Mouse (Mus musculus): ENCODE results near the gene Cd8b1. TPM values are rescaled to one million over a fixed set of nuclear protein-coding genes. Genes with fewer than 3 reads are reported as not detected.
"Not testable (repeated sequence)": the region's sequence is repeated elsewhere in the genome, so short reads cannot be mapped to it uniquely, and the experiment has no call there.

Cd8b1 gene
- total RNA-seq (2021), result 1 to 10 TPM in 1 of 2 experiments, not detected in 1; 1.8 TPM
- long read RNA-seq, experiment 1, partial matches to known transcripts, result 0 of 1 reads
- long read RNA-seq, experiment 1, other reads (novel, unspliced or antisense), result 0 of 1 reads
- long read RNA-seq, experiment 2, result 0 reads

- no peak for DNase-seq
Observed at GRCm38 (mm10) chr6:71322491-71322921, at the start of gene Cd8b1. Cd8b1 (plus strand) TSS chr6:71322788.

- no peak for DNase-seq
Observed at GRCm38 (mm10) chr6:71273715-71274114, 48.9 kb upstream of the Cd8b1 start.

GRCm38 (mm10) chr6:71274621-71275020 lies 48.0 kb upstream of the Cd8b1 start:
- no peak for DNase-seq

DNA sequence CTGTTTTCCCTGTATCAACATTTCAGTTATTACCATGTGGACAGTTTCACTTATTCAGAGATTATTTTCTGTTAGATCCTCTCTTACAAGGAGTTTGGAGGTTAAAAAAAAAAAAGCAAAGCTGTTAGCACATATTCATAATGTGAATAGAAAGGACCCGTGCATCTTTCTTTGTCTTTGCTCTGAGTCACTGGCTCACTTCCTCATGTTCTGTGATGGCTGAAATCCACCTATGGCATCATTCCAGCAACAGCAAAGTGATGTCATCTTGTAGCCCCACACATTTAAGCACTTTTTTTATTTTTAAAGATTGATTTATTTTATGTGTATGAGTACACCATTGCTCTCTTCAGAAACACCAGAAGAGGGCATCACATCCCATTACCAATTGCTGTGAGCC lies 43.2 kb upstream of the Cd8b1 start:
- DNase-seq, result no peak

DNA sequence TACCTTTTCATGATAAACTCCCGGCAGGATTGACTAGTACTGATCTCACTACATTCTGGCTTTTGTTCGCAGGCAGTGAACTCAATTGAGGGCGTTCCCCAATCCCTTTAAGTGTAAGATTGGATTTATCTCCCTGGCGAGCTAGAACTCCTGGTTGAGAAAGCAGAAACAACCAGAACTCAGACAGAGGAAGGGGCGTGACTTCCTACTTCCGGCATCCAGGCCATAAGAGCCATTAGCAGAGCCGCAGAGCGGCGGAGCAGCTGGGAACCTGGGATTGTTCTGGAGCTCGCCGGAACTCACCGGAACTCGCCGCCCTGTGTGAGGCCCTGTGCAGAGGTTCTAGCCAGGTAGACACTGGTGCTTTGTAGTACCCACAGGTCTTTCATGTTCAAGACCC lies 29.1 kb upstream of the Cd8b1 start:
- peak; percentile 21 to 70 for DNase-seq

DNA sequence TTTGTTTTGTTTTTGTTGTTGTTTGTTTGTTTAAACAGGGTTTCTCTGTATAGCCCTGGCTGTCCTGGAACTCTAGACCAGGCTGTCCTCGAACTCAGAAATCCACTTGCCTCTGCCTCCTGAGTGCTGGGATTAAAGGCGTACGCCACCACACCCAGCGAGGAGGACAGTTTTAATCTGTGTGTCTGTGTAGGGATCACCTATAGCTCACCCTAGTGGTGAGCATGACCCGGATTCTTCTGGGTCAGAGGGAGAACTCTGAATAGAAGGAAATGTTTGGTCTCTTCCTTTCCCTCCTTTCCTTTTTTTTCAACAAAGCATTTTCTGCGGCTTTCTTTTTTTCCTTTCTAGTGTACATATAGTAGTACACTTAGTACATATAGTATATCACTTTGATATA lies 27.3 kb upstream of the Cd8b1 start:
- no peak for DNase-seq

- DNase-seq, result no peak
Observed at GRCm38 (mm10) chr6:71298051-71298450, 24.5 kb upstream of the Cd8b1 start.

- peak in 1 of 2 experiments; percentile 15 for DNase-seq
Observed at GRCm38 (mm10) chr6:71298751-71299150, 23.8 kb upstream of the Cd8b1 start.

DNA sequence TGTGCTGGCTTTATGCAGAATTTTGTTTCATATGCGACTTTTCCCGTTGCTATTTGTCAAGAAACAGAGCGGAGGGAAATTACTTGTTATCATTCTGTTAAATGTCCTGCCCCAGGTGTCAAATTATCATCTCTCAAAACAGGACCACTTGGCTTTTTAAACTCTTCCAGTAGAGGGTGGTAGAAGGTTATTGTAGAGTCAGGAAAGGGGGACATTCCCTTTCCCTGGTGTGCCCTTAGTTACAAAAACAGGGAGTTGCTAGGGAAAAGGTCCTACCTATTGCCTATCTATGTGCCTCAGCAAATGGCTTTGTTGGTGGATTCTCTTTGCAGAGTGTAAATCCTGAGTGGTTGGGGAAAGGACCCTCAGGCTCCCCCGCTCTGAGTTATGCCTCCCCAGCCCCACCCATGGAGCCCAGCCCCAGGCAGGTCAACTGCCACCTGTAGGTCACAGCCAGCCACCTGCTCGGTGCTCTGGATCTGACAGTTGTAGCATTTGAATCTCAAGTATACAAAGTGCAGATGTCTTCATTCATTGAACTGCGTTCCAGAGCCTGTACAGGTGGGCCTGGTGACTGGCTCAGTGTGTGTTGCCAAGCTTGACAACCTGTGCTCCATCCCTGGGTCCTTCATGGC lies 20.4 kb upstream of the Cd8b1 start:
- no peak for DNase-seq

GRCm38 (mm10) chr6:71307486-71307885 lies 15.1 kb upstream of the Cd8b1 start:
- DNase-seq, result no peak

- no peak for DNase-seq
Observed at GRCm38 (mm10) chr6:71321826-71322283, 733 bp upstream of the Cd8b1 start, which contains the start of gene Smyd1. Smyd1 (minus strand) TSS chr6:71322233.

GRCm38 (mm10) chr6:71324816-71325215 lies 2.2 kb downstream of the Cd8b1 start:
- DNase-seq, result no peak

GRCm38 (mm10) chr6:71329881-71330280 lies 7.3 kb downstream of the Cd8b1 start:
- no peak for DNase-seq

GRCm38 (mm10) chr6:71330486-71330885 lies 7.9 kb downstream of the Cd8b1 start:
- DNase-seq, result no peak

- DNase-seq, result not testable (repeated sequence)
Observed at GRCm38 (mm10) chr6:71331491-71331890, 8.9 kb downstream of the Cd8b1 start.

DNA sequence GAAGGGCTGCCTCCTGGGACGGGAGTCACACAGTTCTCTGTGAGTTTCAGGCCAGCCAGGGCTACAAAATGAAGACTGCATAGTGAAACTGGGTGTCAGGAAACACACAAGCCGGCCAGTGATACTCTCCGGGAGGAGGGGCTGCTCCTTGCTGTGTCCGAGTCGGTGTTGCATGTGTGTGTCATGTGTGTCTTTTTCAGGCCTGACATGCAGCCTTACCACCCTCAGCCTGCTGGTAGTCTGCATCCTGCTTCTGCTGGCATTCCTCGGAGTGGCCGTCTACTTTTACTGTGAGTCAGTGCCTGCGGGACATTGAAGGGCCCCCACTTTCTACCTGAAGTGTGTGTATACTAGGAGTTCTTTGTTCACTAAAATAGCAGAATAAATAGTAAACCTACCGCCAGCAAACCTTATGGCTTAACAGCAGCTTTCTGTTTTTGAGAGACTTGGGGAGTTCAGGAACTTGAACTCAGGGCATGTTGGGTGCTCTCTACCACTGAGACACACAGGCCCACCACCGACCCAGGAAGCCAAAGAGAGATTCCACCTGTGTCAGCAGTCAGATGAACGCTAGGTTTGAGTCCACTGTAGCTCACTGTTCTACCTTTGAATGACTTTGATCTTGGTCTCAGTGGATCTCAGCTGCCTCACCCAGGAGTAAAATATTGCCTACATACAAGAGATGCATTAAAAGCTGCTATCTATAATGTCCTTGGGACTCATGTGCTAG lies 9.8 kb downstream of the Cd8b1 start:
- no peak for DNase-seq

DNA sequence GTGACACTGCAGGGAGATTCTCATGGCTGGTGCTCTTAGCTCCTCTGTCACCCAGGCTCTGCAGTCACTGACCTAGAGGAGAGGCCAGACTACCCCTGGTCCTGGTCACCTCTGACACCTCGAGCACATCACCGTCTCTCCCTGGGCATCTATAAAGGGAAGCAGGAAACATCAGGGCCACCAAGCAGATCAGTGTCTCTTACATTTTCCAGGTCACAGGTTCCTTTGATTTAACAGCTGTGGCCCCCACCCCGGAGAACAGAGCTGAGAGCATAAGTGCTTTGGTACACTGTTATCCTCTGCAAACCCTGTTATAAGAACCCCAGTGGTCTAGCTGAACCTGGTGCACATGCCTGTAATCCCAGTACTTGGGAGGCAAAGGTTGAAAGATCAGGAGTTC lies 10.4 kb downstream of the Cd8b1 start:
- no peak for DNase-seq

- no peak for DNase-seq
Observed at GRCm38 (mm10) chr6:71333578-71334273, 11.1 kb downstream of the Cd8b1 start.

- DNase-seq, result no peak
Observed at GRCm38 (mm10) chr6:71337666-71338065, 15.1 kb downstream of the Cd8b1 start.

GRCm38 (mm10) chr6:71338941-71339340 lies 16.4 kb downstream of the Cd8b1 start:
- DNase-seq, result no peak

DNA sequence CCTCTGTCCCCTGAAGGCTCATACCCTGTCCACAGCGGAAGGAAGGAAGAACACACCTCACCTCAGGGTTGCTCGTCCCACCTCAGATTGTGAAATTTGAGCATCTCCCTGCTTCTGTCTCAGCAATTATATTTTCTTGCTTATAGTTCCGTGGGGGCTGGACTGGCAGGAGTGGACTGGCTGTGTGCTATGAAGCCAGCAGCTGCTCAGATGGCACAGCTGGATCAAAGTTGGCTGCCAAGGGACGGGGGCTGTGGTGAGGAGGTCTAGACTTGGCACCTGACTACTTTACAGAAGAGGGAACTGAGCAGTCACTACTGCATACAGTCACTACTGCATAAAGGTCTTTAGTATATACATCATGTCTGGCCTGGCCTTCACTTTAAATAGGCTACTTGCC lies 16.8 kb downstream of the Cd8b1 start:
- DNase-seq, result no peak

- no peak for DNase-seq
Observed at GRCm38 (mm10) chr6:71341179-71341578, 18.6 kb downstream of the Cd8b1 start.

DNA sequence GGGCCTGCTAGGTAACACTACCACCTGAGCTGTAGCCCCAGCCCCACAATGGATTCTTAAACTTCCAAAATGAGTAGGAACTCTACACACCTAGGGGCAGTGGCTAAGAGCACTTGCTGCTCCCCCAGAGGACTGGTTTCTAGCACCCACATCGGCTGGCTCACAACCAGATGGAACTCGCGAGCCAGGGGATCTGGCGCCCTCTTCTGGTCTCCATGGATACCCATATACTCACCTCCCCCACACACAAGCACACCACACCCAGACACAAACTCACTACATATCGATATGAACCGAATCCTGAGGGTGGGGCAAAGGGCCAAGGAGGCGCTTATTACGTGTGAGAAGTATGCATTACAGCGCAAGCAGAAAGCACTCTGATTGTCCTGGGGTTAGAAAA lies 25.4 kb downstream of the Cd8b1 start:
- no peak for DNase-seq

Measured in heart, adult 18-20 months (tissue).